Mouse (Mus musculus): ENCODE data around the gene Bud13. TPM values are rescaled to one million over a fixed set of nuclear protein-coding genes. Genes with fewer than 3 reads are reported as not detected.

Gene Bud13
- 10 to 100 TPM; 10.9 to 12.3 TPM for total RNA-seq (2021)

DNA sequence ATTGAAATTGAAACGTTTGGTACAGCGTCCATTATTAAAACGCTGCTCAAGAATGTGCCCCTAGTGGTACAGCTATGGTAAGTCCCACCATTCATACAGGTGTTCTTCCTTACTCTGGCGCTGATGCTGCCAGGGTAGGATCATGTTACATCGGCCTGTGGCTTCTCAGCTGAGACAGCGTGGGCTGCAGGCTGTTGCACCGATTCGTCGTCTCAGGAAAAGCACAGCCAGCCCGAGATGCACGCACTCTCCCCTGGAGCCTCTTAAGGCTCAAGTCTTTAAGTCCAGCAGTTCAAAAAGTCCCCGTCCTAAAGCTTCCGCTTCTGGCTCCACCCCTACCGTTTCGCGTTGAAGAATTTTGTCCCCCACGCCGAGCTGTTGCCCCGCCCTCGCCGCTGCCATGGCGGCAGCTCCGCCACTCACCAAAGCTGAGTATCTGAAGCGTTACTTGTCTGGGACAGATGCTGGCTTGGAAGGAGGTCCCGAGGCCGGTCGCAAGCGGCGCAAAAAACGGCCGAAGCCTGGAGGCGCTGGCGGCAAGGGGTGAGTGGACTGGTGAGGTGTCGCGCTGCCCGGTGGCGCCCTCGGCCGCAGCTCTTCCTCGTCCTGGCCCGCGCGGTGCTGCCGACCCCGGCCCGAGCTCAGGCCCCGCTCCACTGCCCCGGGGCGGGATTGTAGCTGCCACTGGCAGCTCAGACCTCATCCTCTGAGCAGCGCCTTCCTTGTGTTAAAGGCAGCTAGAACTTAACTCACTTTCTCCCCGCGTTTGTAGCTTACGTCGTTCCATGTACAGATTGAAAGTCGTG, at the start of gene Bud13:
TSS of gene Bud13 (plus strand) at position 378 of the 806 bp plus-strand sequence.
- peak; percentile 98 for DNase-seq

DNA sequence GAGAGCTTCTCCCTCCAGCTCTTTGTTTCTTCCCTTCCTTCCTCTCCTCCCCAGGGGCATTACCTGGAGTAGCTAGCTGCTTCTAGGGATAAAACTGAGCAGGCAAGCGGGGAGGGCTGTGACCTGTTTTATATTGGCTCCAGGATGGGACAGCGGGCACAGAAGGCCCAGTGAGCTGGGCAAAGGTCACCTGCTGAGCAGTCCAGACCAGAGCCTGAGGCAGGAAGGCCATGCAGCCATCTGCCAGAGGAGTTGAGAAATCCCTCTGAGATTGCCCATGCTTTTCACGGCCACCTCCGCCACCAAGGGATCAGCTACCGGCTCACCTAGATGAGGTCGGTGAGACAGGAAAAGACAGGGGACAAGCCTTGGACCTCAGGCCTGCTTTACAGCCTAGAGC, 47.6 kb upstream of the Bud13 start:
- DNase-seq: no peak

DNA sequence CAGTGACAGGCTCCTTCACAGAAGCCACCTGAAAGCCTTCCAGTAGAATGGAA, 47.4 kb upstream of the Bud13 start, which contains the start of gene Apoc3:
TSS of gene Apoc3 (minus strand) at position 41 of the 53 bp plus-strand sequence.
- no peak for DNase-seq

DNA sequence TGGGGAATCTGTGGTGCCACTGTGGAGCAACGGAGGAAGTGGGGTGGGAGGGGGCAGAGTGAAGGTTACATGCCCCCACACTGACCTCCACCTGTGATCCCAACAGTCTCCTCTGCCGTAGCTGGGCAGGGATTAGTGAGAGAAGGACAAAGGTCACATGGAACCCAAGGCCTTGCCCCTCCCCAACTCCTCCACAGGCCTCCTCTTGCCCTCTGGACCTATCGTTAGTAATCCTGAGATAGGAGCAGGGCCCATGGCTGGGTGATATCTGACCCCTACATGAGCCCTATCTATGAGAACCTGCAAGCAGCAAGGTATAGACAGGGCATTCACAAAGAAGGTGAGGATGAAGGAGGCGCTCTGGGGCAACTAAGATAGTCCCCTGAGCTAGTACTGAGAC, 47.2 kb upstream of the Bud13 start:
- no peak for DNase-seq

DNA sequence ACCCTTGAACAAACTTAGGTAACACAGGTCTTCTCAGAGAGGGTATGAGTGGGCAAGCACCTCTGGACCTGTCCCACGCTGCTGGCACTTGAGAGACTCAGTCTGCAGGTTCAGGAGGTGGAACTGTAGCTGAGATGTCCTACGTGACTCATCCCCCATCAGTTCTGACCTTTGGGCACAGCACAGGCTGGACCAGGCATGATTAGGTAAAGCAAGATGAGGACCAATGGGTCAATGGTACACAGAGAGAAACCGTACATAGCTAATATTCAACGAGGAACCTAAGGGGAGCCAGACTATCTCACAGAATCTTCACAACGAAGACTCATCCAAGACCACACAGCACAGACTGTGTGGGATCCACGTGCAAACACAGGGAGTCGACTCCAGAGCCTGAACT, 44.0 kb upstream of the Bud13 start:
- no peak for DNase-seq

DNA sequence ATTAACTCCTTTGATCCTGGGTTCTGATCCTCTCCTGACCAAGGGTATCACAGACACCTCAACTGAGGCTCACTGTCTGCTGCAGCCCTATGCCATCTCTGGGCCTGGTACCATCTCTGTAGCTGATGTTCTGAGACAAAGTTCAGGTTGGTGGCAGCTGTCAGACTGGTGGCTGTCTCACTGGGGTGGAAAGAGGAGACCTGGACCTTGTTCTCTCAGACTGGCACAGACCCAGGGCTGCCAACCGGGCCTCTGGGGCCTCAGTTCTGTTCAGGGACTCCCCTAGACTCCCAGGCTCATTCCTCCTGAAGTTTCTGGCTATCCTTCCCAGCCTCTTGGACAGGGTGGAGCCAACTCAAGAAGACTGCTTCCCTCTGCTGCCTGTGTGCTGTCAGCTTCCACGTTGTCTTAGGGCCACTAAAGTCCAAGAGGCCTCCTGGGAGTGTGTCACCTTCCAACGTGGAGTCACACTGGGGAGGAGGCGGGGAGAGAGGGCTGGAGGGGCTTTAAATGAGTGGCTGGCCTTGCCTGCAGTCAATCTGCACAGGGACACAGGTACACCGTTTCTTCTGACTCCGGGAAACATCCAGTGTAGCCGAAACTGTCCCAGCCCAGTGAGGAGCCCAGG, 42.2 kb upstream of the Bud13 start, which contains the start of gene Apoa4:
TSS of gene Apoa4 (plus strand) at position 171 of the 628 bp plus-strand sequence.
- DNase-seq: no peak

DNA sequence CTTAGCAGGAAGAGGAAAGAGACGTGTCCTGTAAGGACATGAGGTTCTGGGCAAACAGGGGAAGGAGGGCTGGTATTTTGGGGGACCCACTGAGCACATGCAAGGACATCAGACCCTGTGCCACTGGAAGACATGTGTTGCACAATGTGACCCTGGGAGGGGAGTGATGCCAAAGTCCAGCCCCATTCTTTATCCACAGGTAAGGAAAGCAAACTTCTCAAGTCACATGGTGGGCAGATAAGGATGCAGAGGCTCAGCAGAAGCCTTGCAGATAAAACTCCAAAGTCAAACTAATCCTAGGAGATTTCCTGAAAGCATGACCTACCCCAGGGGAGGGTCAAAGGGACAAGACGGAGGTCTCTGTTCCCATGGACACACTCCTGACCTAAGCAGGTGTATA, 41.0 kb upstream of the Bud13 start:
- DNase-seq: no peak

DNA sequence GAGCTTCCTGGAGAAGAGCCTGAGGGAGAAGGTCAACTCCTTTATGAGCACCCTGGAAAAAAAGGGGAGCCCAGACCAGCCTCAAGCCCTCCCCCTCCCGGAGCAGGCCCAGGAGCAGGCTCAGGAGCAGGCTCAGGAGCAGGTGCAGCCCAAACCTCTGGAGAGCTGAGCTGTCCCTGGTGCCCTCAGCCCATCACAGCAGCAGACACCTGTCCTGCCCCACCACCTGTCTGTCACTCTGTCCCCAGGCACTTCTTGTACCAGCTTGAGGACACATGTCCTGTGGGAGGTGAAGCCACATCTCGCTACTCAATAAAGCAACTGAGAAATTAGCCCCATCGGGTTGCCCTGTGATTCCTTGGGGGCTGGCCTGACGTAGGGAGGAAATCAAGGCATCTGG, 39.7 kb upstream of the Bud13 start:
- DNase-seq: no peak

DNA sequence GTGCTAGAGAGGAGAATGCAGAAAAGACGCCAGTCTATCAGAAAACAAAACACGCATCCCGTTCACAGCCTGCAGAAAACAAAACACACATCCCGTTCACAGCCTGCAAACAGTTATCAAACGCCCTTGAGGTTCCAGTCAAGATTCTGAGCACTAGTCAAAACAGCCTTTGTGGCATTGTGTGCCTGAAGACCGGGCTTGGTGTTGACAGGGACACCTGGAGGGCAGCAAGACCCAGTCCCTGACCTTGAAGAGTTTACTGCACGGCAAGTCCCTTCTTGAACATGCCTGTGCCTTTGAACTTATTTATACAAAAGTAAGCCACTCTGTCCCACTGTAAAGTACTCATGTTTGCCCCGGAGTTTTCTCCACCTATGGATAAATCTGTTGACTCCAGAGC, 39.2 kb upstream of the Bud13 start:
- no peak for DNase-seq

DNA sequence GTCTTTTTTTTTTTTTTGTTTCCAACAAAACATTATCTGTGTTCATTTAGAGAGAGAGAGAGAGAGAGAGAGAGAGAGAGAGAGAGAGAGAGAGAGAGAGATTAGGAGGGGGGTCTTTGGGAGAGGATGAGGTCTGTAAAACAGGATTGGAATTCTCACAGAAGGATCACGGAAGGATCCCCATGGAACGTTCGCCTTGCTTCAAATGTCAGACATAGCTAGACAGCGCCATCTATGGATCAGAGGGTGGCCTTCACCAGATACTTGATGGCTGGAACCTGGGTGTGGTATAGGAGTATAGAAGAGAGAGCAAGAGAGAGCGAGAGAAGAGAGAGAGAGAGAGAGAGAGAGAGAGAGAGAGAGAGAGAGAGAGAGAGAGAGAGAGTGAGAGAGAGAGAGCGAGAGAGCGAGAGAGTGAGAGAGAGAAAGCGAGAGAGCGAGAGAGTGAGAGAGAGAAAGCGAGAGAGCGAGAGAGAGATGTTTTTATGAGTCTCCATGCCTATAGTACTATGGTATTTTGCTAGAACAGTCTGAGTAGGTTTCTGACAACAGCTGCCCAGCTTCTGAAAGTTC, 36.0 kb upstream of the Bud13 start:
- peak; percentile 78 for DNase-seq

DNA sequence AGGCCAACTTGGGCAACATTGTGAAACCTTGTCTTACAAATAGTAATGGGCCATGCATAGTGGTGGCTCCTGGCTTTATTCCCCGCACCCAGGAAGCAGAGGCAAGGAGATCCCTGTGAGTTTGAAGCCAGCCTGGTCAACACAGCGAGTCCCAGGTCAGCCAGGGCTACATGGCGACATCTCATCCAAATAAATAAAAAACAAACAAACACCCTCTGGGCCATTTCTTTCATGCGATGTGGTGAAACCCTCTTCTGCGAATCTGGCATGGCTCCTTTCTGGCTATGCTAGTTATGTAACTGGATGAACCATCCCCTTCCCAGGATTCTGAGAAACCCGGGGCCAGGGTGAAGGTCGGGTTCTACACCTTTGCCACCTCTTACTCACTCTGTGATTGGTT, 26.6 kb upstream of the Bud13 start:
- no peak for DNase-seq

DNA sequence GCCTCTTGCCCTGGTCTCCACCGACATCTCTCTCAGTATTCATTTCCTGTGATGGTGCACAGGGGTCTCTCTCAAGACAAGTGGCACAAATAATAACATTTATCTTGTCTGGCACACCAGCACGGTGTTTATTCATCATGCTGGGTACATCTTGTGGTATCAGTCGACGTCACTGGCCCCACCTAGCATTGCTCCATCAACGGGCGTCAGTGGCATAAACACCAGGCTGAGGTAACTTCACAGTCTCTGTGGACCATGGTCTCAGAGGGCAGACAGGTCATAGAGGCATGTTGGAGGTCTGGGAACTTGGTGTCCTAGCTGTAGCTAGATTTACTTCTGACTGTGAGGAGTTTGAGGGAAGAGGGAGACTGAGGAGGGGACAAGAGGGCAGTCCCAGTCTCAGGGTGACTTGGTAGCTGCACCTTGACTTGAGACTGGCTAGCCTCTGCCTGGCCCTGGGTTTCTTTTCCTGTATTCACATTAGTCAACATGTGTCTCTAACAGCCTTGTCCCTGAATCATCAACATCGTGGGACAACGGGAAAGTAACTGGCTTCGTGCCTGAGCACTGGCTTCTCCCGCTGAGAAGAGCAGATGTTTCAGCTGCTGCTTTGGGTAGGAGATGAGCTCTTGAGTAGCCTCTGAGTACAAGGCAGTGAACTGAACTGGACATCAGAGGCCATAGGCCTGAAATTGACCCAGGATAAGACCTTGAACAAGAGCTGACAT, 26.0 kb upstream of the Bud13 start:
- no peak for DNase-seq

DNA sequence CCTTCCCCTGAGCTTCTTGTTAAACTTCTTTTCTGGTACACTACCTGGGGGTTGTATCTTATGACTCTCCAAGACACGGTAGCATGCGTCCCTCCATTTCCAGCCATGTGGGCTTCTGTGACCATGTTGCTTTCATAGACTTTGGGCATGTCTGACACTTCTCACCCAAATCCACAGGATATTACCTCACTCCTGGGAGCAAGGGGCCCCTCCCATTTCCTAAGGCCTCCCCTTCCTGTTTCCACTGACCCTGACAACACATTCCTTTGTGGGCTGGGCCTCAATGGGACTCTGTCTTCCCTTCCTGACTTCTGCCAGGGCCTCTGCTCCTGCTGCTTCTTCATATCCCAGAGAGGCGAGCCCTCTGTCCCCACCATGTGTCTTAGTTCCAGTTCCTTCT, 25.3 kb upstream of the Bud13 start:
- peak; percentile 35 for DNase-seq

DNA sequence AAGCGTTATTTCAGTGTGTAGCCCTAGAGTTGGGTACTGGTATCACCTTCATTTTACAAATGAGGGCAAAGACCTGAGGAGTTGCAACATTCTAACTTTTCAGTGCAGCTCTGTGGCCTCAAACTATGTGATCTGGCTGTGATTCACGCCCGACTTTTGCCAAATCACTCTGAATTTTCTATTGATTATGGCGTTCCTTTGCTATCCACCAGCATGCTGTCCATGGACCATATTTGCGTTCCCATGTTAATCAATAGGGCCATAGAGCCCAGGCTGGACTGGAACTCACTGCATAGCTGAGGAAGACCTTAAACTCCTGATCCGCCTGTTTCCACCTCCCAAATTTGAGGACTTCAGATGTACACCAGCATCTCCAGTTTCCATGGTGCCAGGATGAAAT, 23.7 kb upstream of the Bud13 start:
- no peak for DNase-seq

DNA sequence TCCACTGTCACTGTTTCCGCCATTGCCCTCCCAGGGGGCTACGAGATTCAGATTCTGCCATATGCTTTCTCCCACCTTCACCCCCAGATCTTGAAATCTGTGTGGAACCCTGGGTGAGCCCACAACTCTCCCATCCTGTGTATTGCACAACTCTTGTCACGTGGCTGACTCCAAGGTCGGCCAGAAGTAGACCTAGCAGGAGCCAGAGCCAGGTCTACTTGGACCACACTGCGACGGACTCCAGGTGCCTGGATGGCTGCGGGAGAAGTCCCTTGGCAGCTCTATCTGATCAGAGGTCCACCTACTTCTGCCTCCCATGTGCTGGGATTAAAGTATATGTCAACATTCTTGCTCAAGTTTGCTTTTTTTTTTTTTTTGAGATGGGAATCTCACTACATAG, 21.7 kb upstream of the Bud13 start:
- DNase-seq: no peak

DNA sequence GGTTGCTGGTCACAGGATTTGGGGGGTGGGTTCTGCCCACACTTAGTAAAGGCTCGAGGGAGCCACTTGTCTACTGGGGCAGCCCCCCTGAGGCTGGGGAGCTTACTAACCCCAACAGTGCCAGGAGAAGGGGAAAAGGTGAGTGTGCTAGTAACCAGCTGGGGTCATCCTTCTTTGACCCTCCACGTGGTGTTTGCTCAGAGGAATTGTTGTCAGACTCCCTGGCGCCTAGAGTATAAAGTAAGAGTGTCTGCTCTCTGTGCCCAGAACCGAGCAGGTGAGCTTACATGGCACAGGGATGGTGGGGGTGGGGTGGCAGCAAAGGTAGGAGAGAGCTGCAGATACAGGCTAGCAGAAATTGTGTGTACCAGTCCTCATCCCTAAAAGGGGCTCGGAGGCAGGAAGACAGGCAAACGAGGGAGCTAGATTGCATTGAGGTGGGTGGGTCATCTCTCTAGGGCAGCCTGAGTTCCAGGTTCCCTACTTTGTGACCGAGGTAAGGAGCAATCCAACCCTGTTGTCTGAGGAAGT, 14.4 kb upstream of the Bud13 start, which contains the start of gene Apoa5:
TSS of gene Apoa5 (plus strand) at position 291 of the 531 bp plus-strand sequence.
- no peak for DNase-seq

DNA sequence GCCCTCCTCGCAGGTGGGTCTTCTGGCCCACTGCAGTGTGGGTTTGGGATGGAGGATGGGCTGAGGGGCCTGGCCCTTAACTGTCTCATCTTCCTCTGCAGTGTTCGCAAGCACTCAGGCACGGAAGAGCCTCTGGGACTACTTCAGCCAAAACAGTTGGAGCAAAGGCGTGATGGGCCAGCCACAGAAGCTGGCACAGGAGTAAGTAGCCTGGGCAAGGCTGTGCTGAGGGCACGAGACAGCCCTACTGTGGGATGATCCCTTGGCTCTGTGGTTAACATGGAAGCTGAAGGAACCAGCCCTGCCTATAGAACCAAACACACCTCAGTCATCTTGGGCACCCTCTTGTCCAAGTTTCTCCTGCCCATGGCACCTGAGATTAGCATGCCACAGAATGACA, 13.7 kb upstream of the Bud13 start:
- no peak for DNase-seq

DNA sequence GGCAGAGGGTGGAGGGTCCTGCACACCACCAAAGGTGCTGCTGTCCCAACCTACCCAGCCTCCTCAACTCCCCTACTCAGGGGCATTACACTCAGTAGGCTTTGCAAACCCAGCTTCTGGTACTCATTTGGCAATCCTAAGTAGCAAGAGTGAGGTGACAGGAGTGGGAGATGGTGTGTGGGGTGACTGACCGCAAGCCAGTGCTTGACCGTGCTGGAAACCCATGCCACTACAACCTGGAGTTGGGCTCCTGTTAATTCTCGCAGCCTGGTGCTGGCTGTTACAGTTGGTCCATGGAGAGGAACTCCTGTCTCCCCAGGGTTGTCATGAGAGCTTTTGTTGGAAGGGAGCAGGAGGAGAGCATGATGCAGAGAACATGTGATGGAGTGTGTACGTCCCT, 12.0 kb upstream of the Bud13 start:
- no peak for DNase-seq

DNA sequence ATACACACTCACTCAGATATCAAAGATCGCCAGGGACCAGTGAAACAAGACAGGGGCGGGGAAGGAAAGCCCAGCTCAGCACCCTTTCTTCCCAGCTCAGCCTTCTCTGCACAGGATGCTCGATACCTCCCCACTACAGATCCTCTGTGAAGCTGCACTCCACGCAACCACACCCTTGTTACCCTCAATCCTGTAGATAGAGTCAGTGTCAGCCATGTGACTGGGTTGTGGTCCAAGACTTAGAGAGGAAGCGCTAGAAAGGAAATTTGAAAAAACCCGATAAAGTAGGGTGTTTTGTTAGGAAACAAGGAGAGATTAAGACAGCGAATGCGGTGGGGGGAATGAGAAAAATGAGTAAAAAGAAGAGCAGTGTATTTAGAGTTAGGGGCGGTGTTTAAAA, 10.7 kb upstream of the Bud13 start:
- DNase-seq: no peak

DNA sequence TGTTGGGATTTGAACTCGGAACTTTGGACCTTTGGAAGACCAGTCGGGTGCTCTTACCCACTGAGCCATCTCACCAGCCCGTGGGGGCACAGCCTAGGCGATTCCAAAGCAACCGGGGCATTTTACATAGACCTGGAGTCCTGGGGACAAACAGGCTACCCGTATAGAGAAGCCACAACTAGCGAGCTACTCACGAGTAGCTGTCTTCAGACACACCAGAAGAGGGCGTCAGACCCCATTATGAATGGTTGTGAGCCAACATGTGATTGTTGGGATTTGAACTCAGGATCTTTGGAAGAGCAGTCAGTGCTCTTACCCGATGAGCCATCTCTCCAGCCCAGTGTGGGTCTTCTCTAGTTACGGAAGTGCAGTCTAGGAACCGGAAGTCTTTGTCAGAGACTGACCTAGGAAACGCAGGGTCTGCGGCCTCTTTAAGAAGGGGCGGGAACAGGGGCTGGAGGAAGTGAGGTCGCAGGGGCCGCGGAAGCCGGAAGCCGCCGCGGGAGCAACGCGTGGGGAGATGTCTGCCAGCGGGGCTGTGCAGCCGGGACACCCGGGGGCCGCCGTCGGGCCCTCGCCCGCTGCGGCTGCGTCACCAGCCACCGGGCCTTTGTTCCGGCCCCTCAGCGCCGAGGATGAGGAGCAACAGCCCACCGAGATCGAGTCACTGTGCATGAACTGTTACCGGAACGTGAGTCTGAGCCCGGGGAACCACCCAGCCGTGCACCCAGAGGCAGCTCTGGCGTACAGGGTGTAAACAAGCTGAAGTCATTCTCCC, 9.9 kb upstream of the Bud13 start, which contains the start of gene Zpr1:
TSS of gene Zpr1 (plus strand) at position 388 of the 778 bp plus-strand sequence.
- DNase-seq: peak; percentile 89

DNA sequence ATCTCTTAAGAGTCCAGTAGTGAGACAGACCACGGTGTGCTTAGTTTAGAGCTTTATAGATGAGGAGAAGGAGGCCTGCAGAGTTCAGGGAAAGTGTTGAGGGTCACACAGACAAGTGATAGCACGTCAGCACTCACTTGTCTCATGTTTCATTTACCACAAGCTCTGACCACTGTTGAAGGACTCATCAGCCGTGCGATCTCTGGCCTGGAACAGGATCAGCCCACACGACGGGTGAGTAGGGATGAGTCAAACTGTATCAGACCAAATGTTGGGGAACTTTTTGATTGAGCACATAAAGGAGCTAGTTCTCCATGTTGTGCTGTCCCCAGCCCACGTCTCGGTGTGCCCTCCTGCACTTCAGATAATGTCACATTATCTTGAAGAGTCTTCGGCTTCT, 8.3 kb upstream of the Bud13 start:
- DNase-seq: no peak

DNA sequence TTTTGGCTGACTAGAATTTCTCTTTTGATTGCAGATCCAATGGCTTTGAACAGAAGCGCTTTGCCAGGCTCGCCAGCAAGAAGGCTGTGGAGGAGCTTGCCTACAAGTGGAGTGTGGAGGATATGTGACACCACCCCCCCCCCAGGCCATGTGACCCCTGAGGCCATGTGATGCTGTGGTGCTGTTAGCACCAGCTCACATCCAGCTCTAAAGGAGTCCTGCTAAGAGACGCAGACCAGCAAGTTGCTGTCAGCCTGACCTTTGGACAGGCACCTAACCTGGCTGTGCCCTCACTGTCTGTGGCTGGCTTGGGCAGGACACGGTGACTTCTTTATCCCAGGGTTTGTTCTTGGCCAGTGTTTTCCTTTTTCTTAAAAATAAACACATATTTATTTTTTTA, 15.6 kb downstream of the Bud13 start:
- DNase-seq: no peak

DNA sequence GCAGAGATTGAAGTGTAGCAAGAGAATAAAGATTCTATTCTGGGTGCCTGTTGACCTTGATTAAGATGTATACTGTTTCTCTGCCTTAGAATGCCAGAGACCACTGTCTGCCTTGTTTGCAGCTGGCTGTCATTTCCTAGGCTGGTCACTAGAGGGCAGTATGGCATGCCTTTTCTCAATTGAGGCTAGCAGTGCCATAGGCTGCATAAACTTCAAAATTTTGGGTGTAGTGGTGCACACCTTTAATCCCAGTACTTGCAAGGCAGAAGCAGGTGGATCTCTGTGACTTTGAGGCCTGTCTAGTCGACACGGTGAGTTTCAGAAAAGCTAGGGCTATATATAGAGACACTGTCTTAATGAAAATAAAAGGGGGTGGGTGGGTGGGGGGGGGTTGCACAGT, 19.3 kb downstream of the Bud13 start:
- DNase-seq: peak; percentile 63

Measured in heart, postnatal 4 days (tissue).